Mouse (Mus musculus) thymus, postnatal 0 days (tissue): ENCODE data around the gene Tab2. TPM values are rescaled to one million over a fixed set of nuclear protein-coding genes. Genes with fewer than 3 reads are reported as not detected.
"Not testable (repeated sequence)": the region's sequence is repeated elsewhere in the genome, so short reads cannot be mapped to it uniquely, and the experiment has no call there.

Source experiments
- DNase-seq: peaks from one replicate; pipeline ENCODE4 v3.0.0-alpha.2; 2015; ENCODE audit warnings: low spot score
- polyA plus RNA-seq: library from polyadenylated mRNA; unstranded; fragments of >200 nt; fragmentation: Nextera tagmentation; extraction: Ambion mirVana; gene quantifications from 2 replicates; pipeline ENCODE4 v1.2.1, GENCODE M21; 2015

Tab2 gene
- polyA plus RNA-seq, 1 experiment from 2014 or later: 23.5 TPM

GRCm38 (mm10) chr10:7900719-7901627, 55.1 kb downstream of the Tab2 start:
- no peak for DNase-seq

GRCm38 (mm10) chr10:7888256-7888868, 67.7 kb downstream of the Tab2 start:
- DNase-seq: no peak

- DNase-seq: peak; percentile 80
Observed at GRCm38 (mm10) chr10:7883524-7883923, 72.5 kb downstream of the Tab2 start.

GRCm38 (mm10) chr10:7881971-7882370, 74.1 kb downstream of the Tab2 start:
- DNase-seq: no peak

GRCm38 (mm10) chr10:7880283-7880682, 75.7 kb downstream of the Tab2 start:
- not testable (repeated sequence) for DNase-seq

GRCm38 (mm10) chr10:7874194-7874593, 81.8 kb downstream of the Tab2 start:
- no peak for DNase-seq

GRCm38 (mm10) chr10:7871381-7872020, 84.5 kb downstream of the Tab2 start:
- DNase-seq: no peak

- peak; percentile 63 for DNase-seq
Observed at GRCm38 (mm10) chr10:7870571-7871315, 85.3 kb downstream of the Tab2 start.

- no peak for DNase-seq
Observed at GRCm38 (mm10) chr10:7869746-7870145, 86.3 kb downstream of the Tab2 start.

GRCm38 (mm10) chr10:7867666-7868030, 88.4 kb downstream of the Tab2 start:
- no peak for DNase-seq

GRCm38 (mm10) chr10:7866762-7867665, 89.0 kb downstream of the Tab2 start:
- DNase-seq: no peak

GRCm38 (mm10) chr10:7864806-7865205, 91.2 kb downstream of the Tab2 start:
- DNase-seq: no peak

- DNase-seq: no peak
Observed at GRCm38 (mm10) chr10:7864184-7864583, 91.8 kb downstream of the Tab2 start.

- no peak for DNase-seq
Observed at GRCm38 (mm10) chr10:7863411-7863810, 92.6 kb downstream of the Tab2 start.

- no peak for DNase-seq
Observed at GRCm38 (mm10) chr10:7861937-7862657, 93.9 kb downstream of the Tab2 start.

GRCm38 (mm10) chr10:7861259-7861936, 94.6 kb downstream of the Tab2 start:
- DNase-seq: no peak

GRCm38 (mm10) chr10:7860494-7860893, 95.5 kb downstream of the Tab2 start:
- DNase-seq: no peak
